Mouse (Mus musculus): ENCODE data around the gene Samd4.

Samd4 gene

DNA sequence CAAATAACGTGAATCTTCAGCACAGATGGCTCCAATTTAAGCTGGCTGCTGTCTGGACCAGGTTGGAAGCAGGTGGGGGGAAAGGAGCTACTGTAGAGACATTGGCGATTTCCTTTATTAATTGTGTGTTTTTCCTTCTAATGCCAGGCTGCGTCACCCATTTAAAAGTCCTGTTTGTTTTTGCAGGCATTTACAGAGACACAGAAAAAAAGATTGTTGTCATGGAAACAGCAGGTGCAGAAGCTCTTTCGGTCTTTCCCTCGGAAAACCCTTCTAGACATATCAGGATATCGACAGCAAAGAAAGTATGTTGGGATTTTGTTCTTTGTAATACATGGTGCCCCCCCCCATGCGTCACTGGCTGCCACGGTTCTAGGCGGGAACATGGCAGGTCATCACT is 200.7 kb downstream of the Samd4 start:
- no peak for TF ChIP-seq GATA4 (IDR thresholded peaks at IDR 0.05; ENCODE audit: insufficient replicate concordance, low read length)

DNA sequence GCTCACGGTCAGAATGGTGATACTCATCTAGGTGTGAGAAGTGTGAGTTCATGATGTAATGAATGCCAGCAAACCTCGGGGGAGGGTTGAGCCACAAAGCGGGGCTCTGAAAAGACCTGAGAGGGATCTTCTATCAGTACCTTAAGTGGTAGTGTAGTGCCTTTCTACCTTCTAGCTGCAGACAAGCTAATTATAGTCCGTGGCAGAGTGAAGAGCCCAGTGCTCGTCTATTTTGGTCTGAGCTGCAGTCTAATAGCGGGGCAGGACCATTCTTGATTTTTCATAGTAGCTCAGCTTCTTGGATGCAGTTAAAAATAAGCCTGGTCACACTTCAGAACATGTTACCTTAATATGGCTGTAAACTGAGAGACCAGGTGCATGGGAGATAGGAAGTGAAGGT is 201.2 kb downstream of the Samd4 start:
- no peak for TF ChIP-seq GATA4 (IDR thresholded peaks at IDR 0.05; ENCODE audit: insufficient replicate concordance, low read length)

- TF ChIP-seq GATA4 (IDR thresholded peaks at IDR 0.05; ENCODE audit: insufficient replicate concordance, low read length) = no peak
These were observed 202.0 kb downstream of the Samd4 start for GRCm38 (mm10) chr14:47084686-47085085.

- no peak for TF ChIP-seq GATA4 (IDR thresholded peaks at IDR 0.05; ENCODE audit: insufficient replicate concordance, low read length)
These were observed 203.5 kb downstream of the Samd4 start for GRCm38 (mm10) chr14:47086123-47086522.

DNA sequence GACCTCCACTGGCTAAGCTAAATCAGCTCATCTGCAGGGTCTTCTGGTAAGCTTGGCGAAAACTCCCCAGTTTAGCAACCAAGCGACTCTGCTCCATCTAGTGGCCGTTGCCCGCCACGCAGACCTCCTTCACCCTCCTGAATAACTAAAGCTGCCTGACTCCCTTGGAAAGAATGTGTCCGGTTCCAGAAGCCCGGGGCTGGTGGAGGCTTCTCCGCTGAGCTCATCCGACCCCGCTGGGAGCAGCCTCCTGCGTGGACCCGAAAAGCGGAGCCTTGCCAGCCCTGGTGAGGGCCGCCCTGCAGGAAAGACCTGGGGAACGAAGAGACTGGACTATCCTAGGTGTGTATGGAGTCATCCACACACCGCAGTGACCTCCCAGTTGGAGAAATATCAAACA is 204.1 kb downstream of the Samd4 start:
- TF ChIP-seq GATA4 (IDR thresholded peaks at IDR 0.05; ENCODE audit: insufficient replicate concordance, low read length) = no peak

GRCm38 (mm10) chr14:47087182-47087581 is 204.5 kb downstream of the Samd4 start:
- TF ChIP-seq GATA4 (IDR thresholded peaks at IDR 0.05; ENCODE audit: insufficient replicate concordance, low read length) = no peak

GRCm38 (mm10) chr14:47087669-47088250 is 205.1 kb downstream of the Samd4 start:
- TF ChIP-seq GATA4 (IDR thresholded peaks at IDR 0.05; ENCODE audit: insufficient replicate concordance, low read length) = no peak

DNA sequence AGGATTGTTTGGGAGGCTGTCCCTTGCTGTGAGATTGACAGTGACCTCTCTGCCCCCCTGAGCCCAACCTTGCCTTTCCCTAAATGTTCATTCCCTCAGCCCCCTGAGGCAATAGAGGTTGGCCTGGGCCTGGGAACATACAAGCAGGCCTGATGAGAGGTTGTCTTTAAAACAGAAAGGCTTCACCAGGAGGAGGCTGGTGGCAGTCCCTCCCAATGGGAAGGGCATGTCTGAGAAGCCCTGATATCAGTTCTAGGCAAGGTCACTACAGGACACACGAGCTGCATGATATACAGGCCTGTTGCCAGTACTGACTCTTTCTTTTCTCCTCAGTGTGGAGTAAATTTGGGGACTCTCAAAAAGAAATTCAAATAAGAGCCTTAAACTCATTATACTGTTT is 205.7 kb downstream of the Samd4 start:
- no peak for TF ChIP-seq GATA4 (IDR thresholded peaks at IDR 0.05; ENCODE audit: insufficient replicate concordance, low read length)

DNA sequence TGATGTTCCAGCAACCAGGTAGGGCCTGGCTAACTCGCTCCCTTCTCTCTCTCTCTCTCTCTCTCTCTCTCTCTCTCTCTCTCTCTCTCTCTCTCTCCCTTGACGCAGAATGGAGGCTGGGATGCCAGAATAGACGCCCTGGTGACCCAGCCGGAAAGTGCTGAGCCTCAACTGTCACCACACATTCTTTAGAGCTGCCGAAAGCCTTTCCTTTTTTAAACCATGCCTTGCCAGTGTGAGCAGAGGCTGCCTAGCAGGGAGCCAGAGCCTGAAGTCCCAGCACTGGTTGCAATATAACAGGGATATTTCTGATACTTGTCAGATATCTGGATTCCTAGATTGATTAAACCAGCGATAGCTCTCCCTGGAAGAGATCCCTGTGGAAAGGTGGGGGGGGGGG is 206.5 kb downstream of the Samd4 start:
- no peak for TF ChIP-seq GATA4 (IDR thresholded peaks at IDR 0.05; ENCODE audit: insufficient replicate concordance, low read length)

DNA sequence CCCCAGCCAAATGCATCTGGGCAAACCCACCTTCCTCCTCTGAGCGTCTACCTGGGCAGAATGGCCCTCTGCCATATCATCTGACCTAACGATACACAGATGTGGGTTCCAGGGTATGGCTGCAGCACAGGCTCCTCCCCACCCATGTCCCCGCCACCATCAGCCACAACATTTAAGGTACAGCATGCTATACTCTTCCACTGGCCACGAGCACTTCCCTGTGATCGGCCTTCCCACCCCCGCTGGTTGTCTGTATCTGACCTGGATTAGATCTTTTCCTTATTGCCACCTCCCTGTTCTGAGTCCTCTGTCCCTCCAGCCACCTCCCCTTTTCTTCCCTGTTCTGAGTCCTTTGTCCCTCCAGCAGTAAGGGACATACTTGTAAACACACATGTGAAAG is 209.3 kb downstream of the Samd4 start:
- no peak for TF ChIP-seq GATA4 (IDR thresholded peaks at IDR 0.05; ENCODE audit: insufficient replicate concordance, low read length)

DNA sequence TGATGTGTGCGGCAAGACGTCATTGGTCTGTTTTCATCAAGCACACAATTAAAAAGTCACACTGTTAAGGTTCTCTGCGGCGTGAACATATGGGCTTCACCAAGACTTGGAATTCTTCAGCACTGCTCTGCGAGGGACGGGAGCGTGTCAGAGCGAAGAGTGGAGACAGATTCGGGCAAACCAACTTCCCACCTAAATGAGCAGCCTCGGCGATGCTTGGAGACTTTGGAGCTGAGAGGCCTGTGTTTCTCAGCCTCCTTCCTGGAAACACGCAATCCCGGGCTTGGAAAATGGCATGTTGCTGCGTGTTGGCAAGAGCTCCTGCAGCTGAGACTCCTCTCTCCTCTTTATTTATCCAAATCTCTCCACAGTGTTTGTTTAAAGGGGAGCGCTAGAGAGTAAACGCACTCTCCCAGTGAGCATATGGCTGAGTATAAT is 210.7 kb downstream of the Samd4 start:
- TF ChIP-seq GATA4 (IDR thresholded peaks at IDR 0.05; ENCODE audit: insufficient replicate concordance, low read length) = no peak

DNA sequence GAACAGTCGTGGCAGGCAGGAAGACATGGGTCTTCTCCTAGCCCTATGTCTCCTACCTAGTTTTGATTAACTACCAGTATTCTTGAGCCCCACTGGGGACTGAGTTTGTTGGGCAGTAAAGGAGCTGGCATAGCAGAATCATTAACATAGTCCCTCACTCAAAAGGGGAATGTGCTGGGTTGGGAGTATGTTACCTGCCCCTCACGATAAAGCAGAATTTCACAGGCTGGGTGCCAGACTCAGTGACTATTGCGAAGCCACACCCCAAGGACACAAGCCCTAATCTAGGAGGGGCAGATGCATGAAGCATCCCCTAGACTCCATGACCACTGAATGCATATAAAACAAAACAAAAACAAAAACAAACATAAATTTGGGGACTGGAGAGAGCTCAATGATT is 212.4 kb downstream of the Samd4 start:
- no peak for TF ChIP-seq GATA4 (IDR thresholded peaks at IDR 0.05; ENCODE audit: insufficient replicate concordance, low read length)

- no peak for TF ChIP-seq GATA4 (IDR thresholded peaks at IDR 0.05; ENCODE audit: insufficient replicate concordance, low read length)
These were observed 213.7 kb downstream of the Samd4 start for GRCm38 (mm10) chr14:47096357-47096756.

GRCm38 (mm10) chr14:47104246-47105173 is 221.9 kb downstream of the Samd4 start:
- TF ChIP-seq GATA4 (IDR thresholded peaks at IDR 0.05; ENCODE audit: insufficient replicate concordance, low read length) = no peak

GRCm38 (mm10) chr14:47105174-47105557 is 222.5 kb downstream of the Samd4 start:
- TF ChIP-seq GATA4 (IDR thresholded peaks at IDR 0.05; ENCODE audit: insufficient replicate concordance, low read length) = no peak

DNA sequence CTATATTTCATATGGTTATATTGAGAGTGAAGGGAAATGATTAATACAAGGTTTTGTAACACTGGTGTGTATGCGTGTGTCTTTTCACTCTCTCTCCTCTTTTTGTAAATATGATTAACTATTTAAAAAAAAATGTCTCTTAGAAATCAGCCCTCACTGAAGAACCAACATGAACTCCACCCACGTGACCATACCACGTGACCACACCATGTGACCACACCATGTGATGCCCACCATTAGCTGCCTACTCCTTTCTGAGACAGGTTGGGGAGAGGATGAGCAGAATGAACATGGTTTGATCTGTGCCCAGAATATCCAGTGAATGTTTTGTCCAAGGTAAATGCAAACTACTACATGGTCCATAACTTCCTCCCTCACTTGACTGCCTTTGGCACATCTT is 223.1 kb downstream of the Samd4 start:
- TF ChIP-seq GATA4 (IDR thresholded peaks at IDR 0.05; ENCODE audit: insufficient replicate concordance, low read length) = no peak

All from liver, adult (tissue).